Mouse (Mus musculus): ENCODE results near the gene Mex3a.

Gene Mex3a

DNA sequence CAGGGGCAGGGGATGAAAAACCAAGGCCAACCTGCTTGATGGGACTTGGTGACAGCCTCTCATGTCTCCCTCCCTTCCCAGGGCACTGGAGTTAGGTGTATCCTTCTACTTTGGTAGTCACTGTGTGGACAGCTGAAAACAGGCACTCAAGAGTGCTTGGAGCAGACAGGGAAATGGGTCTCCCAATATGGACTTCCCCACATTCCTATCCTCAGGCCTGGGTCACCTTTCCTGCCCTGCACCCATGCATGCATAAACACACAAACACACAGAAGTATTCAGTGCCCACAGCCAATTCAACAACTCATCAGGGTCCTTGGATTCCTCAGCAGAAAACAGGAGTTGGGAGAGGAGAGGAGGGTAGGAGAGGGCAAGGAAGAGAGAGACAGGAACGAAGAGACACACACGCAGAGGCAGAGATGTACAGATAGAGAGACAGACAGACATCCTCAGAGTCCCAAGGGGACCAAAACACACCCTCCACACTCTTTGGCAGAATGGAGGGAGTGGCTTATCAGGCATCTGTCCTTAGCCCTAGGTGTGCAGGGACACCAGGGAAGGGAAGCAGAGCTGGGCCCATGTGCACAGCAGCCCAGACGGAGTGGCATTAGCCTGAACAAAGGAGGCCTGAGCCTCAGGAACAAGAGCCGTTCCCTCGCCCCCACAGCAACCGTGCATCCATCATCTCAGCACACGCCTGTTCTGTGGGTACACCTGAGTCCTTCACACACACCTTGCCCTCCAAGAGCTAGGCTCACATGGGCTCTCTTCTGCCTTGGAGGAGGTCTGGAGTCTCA is 2.8 kb upstream of the Mex3a start:
- no peak for DNase-seq

DNA sequence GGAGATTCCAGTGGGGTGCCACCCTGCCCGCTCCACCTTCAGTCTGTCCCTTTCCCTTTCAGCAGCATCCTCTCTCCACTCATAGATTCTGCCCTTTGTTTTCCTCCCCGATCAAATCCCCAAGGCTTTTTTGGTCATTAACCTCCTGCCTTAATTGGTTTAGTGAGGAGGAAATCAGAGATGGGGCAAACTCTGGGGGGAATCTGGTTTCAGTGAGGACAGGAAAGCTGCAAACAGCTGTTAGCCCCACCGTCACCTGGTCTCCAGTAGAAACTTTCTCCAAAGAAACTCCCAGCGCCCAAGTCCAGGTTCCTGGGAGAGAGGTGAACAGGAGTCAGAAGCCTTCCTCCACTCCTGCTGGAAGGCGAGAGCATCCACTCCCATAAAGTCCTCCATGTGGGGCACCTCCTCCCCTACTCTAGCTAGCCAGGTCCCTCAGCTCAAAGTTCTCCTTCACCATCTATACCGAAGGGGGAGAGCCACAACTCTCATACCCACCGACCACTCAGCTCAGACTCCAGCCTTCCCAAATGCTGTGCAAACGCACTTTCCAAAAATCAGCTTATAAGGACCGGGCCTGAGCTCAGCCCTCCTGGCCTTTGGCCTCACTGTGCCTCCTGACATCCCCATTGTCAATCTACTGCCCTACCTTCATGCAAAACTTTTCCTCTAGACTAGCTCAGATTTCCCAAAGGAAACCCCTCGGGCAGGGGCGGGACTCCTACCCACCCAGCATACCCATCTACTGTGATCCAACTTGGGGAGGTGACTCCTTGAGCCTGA is 1.9 kb upstream of the Mex3a start:
- DNase-seq, result no peak

DNA sequence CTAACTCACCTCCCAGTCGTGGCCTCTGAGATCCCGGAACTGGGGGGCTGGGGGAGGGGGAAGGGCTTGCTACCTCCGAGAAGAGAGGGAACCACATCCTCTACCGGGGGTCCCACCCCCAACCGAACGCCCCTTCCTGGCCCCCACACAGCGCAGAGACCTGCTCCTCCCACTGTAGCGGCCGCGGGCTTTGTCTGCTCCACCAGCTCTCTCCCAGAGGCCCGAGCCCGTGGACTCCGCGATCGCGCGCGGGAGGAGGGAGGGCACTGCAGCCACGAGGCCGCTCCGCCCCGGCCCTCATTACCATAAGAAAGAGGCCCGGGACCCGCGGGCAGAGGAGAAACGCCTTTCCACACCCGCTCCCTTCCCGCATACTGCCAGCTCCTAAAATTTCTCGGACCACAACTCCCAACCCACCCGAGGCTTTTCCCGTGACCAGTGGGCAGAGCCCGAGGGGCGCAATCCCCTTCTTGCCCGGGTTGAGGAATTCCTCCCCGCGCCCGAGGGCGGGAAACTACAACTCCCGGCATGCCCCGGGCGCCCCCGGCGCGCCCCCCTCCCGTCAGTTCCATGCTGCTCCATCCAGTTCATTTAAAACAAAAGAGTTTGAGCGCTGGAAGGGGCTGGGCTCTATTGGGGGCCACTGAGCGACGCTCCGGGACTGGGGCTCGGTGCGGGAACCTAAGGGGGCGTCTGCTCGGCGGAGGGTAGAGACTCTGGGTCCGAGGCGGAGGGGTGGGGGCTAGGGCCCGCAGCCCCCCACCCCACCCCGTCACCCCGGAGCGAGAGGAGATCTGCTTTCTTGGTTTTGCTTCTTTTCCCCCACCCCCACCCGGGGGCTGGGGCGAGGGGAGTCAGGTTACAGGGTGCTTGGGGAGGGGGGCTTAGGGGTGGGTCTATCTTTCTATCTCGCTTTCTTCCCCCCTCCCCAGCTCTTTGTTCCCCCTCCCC is 572 bp upstream of the Mex3a start:
- DNase-seq, result peak; percentile 92 to 93

DNA sequence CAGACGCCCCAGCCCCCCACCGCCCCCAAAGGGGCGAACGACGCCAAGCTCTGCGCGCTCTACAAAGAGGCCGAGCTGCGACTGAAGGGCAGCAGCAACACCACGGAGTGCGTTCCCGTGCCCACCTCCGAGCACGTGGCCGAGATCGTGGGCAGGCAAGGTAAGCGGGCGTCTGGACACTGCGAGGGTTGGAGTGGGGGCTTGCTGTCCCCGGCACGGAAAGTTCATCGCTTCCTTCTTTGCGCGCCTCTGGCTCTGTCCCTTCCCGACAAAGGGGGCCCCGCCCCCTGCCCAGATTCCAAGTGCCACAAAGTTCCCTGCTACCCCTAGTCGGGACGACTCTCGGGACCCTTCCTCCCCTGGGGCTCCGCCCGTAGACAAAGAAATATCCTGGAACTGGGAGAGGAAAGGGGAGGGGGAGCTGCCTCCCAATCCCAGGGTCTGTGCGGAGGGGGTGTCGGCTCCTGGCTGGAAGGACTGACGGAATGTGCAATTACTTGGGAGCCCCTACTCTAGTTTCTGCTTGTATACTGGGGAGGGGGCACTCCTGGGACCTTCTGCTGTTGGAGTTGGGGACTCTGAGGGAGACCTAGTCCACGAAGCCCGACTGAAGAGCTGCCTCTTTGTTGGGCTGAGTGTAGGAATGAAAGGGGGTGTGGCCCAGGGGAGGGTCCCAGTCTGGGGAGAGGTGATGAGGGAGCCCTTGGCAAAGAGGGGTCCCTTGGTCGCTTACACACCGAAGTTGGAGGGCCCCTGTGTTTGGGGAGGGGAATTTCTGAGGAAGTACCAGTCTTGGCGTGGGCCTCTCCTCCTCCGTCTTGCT is 705 bp downstream of the Mex3a start:
- DNase-seq, result peak; percentile 48 to 65

DNA sequence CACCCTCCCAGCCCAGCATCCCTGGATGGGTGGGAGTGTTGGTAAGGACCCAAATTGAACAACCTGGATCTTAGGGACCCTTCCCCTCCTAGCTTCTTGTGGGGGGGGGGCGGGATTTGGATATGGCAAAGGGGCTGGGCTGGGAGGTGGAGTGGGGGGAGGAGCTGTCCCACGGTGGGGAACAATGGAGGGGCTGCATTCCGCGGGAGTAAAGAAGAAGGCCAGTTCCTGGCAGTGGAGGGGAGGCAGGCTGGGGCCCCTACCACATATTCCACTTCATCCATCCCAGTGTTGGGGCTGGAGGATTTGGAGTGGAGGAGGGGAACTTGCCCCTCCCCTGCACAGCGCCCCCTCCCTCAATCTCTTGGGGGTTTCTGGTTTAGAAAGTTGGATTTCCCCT is 1.5 kb downstream of the Mex3a start:
- no peak for DNase-seq

DNA sequence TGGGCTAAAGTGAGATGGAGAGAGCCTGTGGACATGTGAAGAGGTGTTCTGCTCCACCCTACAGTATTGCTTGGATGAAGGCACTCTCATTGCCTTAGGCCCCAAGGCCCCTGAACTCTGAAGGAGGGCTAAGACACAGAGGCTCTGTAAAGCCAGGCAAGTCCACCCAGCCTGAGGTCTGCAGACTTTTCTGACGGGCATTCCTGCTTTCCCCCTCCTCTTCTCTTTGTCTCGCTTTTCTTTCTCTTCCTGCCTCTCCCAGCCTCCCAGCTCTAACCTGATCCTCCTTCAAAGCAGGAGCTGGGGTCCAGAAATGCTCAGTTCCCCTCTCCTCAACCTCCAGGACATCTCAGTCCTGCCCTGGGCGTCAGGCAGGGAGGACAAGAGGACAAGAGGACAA is 2.8 kb downstream of the Mex3a start:
- no peak for DNase-seq

DNA sequence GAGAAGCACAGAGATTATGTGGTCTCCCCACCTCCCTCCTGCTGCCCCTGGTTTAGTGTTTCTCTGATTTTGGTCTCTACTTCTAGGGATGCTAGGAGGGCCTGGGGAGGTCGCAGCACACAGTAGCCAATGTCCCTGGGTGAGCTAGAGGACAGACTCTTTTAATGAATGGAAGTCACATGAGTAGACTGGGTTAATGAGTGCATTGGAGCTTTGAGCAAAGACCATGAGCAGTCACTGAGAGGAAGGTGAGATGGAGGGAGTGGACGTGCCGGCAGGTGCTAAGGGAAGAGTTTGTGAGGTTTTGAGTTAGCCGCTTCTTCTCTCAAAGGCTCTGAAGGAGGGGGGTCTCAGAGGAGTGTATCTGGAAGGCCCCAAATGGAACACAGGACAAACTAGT is 3.3 kb downstream of the Mex3a start:
- no peak for DNase-seq

DNA sequence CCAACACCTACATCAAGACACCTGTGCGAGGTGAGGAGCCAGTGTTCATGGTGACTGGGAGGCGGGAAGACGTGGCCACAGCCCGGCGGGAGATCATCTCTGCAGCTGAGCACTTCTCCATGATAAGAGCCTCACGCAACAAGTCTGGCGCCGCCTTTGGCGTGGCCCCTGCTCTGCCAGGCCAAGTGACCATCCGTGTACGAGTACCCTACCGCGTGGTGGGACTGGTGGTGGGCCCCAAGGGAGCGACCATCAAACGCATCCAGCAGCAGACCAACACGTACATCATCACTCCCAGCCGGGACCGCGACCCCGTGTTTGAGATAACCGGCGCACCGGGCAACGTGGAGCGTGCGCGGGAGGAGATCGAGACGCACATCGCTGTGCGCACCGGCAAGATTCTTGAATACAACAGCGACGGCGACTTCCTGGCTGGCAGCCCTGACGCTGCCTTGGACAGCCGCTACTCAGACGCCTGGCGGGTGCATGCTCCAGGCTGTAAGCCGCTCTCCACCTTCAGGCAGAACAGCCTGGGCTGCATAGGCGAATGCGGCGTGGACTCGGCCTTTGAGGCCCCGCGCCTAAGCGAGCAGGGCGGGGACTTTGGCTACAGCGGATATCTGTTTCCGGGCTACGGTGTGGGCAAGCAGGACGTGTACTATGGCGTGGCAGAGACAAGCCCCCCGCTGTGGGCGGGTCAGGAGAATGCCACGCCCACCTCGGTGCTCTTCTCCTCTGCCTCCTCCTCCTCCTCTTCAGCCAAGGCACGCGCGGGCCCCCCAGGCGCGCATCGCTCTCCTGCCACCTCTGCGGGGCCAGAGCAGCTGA is 4.1 kb downstream of the Mex3a start:
- DNase-seq, result peak; percentile 84 to 90

DNA sequence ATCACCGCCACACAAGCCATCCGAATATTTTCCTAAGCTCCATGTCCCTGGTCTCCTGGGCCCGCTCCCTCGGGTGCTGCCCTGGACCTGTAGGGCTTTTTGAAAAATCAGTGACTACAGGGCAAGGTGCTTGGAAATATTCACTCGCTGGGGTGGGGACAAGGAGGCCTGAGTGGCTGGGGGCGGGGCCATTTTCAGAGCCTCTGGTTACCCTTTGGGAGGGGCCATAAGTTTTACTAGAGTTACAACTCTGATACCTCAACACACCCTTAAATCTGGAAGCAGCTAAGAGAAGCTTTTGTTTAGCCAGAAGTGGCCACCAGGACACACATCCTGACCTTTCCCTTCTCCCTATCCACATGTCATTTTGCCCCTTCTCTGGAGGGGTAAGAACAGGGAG is 5.0 kb downstream of the Mex3a start:
- DNase-seq, result peak in 1 of 2 experiments; percentile 30

DNA sequence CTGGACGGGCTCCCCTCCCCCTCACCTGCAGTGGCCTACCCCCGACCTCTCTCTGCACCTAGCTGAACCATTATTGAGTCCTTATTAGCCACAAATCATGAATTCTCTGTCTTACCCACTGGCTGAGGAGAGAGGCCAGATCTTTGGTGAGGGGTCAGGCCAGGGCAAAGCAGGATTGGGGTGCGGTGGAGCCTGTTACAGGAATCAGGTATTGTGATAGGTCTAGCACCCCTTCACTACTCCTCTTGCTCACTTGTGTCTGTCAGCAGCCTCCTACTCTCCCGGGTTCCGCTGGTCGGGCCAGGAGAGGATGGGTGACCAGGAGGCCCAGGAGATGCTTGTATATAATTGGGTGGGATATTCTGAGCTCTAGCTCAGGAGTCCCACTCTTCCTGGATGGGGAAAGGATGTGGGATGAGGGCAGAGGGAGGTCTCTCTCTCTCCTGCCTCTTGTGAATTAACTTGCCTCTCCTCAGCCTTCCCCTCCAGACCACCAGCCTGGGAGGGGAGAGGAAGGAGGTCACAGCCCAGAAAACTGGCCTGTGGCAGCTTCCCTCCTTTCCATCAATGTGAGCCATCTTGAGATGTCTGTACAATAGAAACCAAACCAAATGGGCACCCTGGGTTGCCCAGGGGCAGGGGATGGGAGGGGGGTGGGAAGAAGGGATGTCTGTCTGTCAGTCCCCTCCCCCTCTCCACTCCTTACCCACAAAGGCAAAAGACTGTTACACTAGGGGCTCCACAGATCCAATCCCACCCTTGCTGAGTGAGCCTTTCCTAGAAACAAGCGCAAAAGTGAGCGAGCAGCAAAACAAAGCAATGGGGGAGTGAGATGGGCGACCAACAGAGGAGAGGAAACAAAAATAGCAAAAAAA is 6.3 kb downstream of the Mex3a start:
- no peak for DNase-seq

DNA sequence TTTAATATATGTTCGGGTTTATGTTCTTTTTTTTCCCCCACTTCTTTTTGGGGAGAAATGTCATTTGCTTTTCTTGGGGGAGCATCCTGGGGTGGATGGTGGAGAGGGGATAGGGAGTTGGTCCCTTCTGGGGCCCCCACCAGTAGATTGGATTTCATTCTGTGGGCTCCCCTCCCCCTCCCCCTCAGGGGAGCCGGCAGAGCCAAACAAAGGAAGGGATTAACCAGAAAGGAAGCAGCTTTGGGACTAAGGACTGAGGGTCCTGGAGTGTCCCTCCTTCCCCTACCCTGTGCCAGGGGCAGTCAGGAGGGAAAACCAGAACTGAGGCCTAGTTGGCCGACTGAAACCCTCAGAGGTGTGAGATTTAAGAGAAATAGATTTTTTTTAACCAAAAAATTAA is 7.2 kb downstream of the Mex3a start:
- DNase-seq, result no peak

DNA sequence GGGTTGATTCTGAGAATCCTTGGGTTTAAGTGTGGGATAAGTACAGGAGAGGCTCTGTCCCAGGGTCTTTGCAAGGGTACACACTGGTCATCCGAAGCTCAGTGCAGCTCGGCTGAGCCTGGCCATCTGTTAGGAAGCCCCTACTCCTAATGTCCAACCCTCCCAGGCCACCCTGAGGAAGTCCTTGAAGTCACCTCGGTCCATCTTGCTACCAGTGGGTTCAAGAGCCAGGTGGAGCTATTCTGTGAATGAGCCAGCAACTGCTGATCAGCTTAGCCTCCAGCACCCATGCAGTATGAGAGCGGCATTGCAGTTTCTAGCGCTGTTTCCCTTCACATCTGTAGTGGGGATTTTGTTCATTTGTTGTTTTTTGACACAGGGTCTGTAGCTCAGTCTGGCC is 7.9 kb downstream of the Mex3a start:
- no peak for DNase-seq

DNA sequence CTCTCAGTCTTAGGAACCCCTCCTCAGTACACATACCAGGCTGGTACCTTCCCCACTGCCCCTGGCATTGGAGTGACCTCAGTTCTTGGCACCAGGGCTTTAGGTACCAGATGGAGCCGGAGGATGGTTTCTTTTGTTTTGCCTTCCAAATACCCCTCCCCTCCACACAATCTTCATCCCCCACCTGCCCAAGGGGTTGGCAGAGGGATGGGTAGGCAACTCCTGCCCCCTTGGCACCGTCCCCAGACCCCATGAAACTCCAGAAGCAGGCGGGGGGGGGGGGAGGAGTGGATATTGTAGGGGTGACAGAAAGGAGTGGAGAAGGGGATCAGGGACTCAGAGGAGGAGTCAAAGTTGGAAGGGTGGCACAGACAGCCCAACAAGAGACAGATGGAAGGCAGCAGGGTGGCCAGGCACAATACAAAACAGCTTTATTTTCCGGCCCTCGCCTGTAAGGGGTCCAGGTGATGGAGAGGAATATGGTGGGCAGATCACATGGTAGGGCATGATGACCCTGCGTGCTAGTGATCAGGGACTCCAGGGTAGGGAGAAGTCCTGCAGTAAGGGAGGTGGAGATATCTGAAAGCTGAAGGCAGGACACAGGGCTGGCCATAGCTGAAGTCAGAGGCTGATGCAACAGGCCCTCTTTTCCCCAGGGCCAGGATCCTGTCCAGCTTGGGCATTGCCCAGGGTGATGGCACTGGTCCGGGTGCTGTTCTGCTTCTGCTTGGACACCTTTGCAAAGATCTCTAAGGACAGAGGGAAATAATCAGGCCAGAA is 9.6 kb downstream of the Mex3a start:
- DNase-seq, result peak in 1 of 2 experiments; percentile 18

DNA sequence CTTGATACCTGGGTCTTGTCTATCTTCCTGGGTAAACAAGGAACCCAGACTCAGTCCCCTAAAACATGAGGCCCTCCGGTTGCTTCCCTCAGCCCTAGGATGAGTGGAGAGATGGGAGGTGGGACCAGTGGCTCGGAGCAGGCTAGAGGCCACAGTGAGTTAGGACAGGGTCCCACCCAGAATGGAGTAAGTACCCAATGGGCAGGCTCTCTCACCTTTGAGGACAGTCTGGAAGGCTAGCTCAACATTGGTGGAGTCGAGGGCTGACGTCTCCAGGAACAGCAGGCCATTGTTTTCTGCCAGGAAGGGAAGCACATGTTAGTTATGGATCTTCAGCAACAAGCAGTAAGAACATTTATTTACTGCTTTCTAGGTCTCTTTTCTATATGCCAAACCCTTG is 10.3 kb downstream of the Mex3a start:
- no peak for DNase-seq

DNA sequence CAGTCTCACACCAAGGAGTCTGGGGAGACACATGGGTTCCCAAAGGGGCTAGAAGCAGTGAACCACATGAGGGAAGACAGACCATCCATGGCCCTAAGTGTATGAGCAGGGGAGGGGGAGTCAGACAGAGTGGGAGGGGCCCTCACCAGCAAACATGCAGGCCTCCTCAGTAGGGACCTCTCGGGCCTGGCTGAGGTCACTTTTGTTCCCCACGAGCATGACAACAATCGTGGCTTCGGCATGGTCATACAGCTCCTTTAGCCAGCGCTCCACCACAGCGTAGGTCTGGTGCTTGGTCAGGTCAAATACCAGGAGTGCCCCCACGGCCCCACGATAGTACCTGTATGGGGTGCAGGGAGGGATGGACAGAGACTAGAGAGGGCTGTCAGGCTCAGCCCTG is 11.0 kb downstream of the Mex3a start:
- peak in 1 of 2 experiments; percentile 20 for DNase-seq

DNA sequence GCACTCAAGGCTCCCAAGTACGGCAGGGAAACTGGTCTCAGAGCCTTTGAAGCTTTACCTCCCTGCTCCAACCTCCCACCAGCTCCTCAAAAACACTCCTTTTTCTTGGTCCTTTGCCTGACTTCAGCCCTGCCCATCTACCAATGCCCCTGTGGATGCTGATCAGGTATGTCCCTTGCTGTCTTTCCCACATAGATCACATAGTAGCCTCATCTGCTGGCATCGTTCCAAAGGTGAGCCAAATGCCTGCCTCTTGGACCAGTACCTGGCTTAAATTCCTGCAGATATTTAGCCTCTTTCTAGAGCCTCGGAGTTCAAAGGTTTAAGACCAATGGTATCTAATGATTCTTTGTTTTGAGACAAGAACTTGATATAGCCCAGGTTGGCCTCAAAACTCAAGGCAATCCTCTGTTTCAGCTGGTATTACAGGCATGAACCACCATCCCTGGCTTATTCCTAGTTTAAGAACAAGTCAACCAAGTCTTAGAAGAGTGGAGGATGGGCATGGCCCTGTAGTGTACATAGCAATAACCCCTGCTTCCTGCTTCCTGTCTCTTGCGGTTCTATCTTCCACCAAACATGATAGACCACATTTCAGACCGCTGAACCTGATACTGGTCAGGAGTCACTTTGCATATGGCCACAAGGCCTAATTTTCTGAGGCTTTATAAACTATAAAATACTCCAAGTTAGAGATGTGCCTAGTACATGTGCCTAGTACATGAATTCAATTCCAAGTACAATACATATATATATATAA is 11.6 kb downstream of the Mex3a start:
- peak in 1 of 2 experiments; percentile 15 for DNase-seq

DNA sequence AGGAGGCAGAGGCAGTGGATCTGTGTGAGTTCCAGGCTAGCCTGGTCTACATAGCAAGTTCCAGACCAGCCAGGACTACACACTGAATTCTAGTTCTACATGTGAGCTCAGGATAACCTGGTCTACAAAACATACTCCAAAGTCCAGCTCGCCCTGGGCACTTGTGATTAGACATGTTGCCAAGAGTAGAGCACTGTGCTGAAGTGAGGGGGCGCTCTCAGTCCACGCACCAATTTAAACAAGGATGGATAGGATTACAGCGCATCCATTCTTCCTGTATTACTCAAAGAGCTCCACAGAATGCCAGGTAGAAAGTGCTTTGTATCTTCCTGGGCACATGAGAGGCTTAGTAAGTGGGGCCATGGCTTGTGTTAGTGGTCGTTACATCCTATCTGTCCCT is 12.3 kb downstream of the Mex3a start:
- peak in 1 of 2 experiments; percentile 60 for DNase-seq

DNA sequence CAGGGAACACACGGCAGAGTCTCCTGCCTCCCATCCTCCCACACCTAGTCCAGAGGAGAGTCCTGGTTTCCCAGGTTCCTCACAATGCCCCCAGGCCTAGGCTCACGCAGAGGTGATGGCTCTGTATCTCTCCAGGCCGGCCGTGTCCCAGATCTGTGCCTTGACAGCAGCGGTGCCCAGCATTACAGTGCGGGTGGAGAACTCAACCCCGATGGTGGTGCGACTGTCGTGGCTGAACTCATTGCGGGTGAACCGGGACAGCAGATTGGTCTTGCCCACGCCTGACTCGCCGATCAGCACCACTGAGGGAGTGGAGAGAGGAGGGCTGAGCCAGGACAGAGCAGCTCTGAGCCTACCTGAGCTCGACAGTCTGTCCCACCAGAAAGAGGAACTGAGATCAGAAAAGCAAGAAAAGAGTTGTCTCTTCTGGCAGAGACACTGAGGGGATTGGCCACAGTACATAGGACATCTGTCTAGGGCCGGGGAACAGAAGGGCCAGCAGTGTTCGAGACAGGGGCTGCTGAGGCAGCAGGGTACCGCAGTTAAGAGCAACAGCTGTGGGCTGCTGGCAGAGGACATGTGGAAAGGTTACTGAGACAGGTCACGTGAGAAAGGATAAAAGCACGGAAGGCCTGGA is 12.9 kb downstream of the Mex3a start:
- peak in 1 of 2 experiments; percentile 20 for DNase-seq
